Mouse (Mus musculus): ENCODE data around the gene Metap1d. TPM values are rescaled to one million over a fixed set of nuclear protein-coding genes. Genes with fewer than 3 reads are reported as not detected.

The Metap1d gene
- polyA plus RNA-seq, 1 experiment: not detected

- no peak overlapping the region for H3K27ac ChIP-seq (ENCODE audit: insufficient read depth, low read depth, low read length)
- no peak for TF ChIP-seq POLR2A (IDR thresholded peaks at IDR 0.05; ENCODE audit: insufficient read depth, low read depth, low read length)
- TF ChIP-seq CTCF (IDR thresholded peaks at IDR 0.05; ENCODE audit: insufficient read depth, low read depth, low read length): no peak
- WGBS: 88% methylated on average over 3 of the region's 3 CpGs
- H3K4me1 ChIP-seq (ENCODE audit: control insufficient read depth, insufficient read depth, low read length): peaks cover 4% of the 10 kb centered on the region; the same call in 1 of the 2 replicates
- no peak overlapping the region for H3K4me3 ChIP-seq (ENCODE audit: insufficient read depth, low read depth, low read length)
Observed at GRCm38 (mm10) chr2:71462553-71462952, 9.5 kb downstream of the Metap1d start.

- H3K4me3 ChIP-seq (ENCODE audit: insufficient read depth, low read depth, low read length): no peak overlapping the region
- TF ChIP-seq CTCF (IDR thresholded peaks at IDR 0.05; ENCODE audit: insufficient read depth, low read depth, low read length) (no peak), POLR2A (IDR thresholded peaks at IDR 0.05; ENCODE audit: insufficient read depth, low read depth, low read length) (no peak)
- no peak overlapping the region for H3K27ac ChIP-seq (ENCODE audit: insufficient read depth, low read depth, low read length)
- H3K4me1 ChIP-seq (ENCODE audit: control insufficient read depth, insufficient read depth, low read length): peaks cover 4% of the 10 kb centered on the region; the same call in 1 of the 2 replicates
- 56% methylated on average over 5 of the region's 6 CpGs for WGBS
Observed at GRCm38 (mm10) chr2:71466103-71466502, 13.0 kb downstream of the Metap1d start.

- Histone ChIP-seq H3K4me1 (ENCODE audit: control insufficient read depth, insufficient read depth, low read length) (peaks cover 4% of the 10 kb centered on the region; the same call in 1 of the 2 replicates), H3K27ac (ENCODE audit: insufficient read depth, low read depth, low read length) (no peak overlapping the region), H3K4me3 (ENCODE audit: insufficient read depth, low read depth, low read length) (no peak overlapping the region)
- WGBS: 69% methylated on average over 11 of the region's 11 CpGs
- TF ChIP-seq POLR2A (IDR thresholded peaks at IDR 0.05; ENCODE audit: insufficient read depth, low read depth, low read length) (no peak), CTCF (IDR thresholded peaks at IDR 0.05; ENCODE audit: insufficient read depth, low read depth, low read length) (no peak)
Observed at GRCm38 (mm10) chr2:71466861-71467450, 13.9 kb downstream of the Metap1d start.

GRCm38 (mm10) chr2:71471094-71471493 is 18.0 kb downstream of the Metap1d start:
- TF ChIP-seq CTCF (IDR thresholded peaks at IDR 0.05; ENCODE audit: insufficient read depth, low read depth, low read length) (no peak), POLR2A (IDR thresholded peaks at IDR 0.05; ENCODE audit: insufficient read depth, low read depth, low read length) (no peak)
- Histone ChIP-seq H3K4me1 (ENCODE audit: control insufficient read depth, insufficient read depth, low read length) (peaks cover 9% of the 10 kb centered on the region), H3K27ac (ENCODE audit: insufficient read depth, low read depth, low read length) (no peak overlapping the region), H3K4me3 (ENCODE audit: insufficient read depth, low read depth, low read length) (no peak overlapping the region)
- WGBS: 94% methylated on average over 6 of the region's 6 CpGs

GRCm38 (mm10) chr2:71473830-71474229 is 20.8 kb downstream of the Metap1d start:
- Histone ChIP-seq H3K4me3 (ENCODE audit: insufficient read depth, low read depth, low read length) (no peak overlapping the region), H3K4me1 (ENCODE audit: control insufficient read depth, insufficient read depth, low read length) (peaks cover 8% of the 10 kb centered on the region), H3K27ac (ENCODE audit: insufficient read depth, low read depth, low read length) (no peak overlapping the region)
- TF ChIP-seq POLR2A (IDR thresholded peaks at IDR 0.05; ENCODE audit: insufficient read depth, low read depth, low read length): no peak
- no peak for TF ChIP-seq CTCF (IDR thresholded peaks at IDR 0.05; ENCODE audit: insufficient read depth, low read depth, low read length)
- 79% methylated on average over 7 of the region's 7 CpGs for WGBS

GRCm38 (mm10) chr2:71474345-71474744 is 21.3 kb downstream of the Metap1d start:
- TF ChIP-seq POLR2A (IDR thresholded peaks at IDR 0.05; ENCODE audit: insufficient read depth, low read depth, low read length) (no peak), CTCF (IDR thresholded peaks at IDR 0.05; ENCODE audit: insufficient read depth, low read depth, low read length) (no peak)
- peaks cover 8% of the 10 kb centered on the region for H3K4me1 ChIP-seq (ENCODE audit: control insufficient read depth, insufficient read depth, low read length)
- 23% methylated on average over 7 of the region's 7 CpGs for WGBS

GRCm38 (mm10) chr2:71475311-71475710 is 22.2 kb downstream of the Metap1d start:
- H3K4me1 ChIP-seq (ENCODE audit: control insufficient read depth, insufficient read depth, low read length): peaks cover 10% of the 10 kb centered on the region
- 43% methylated on average over 10 of the region's 10 CpGs for WGBS
- H3K27ac ChIP-seq (ENCODE audit: insufficient read depth, low read depth, low read length): peak overlapping the region; percentile 67
- H3K4me3 ChIP-seq (ENCODE audit: insufficient read depth, low read depth, low read length): no peak overlapping the region
- TF ChIP-seq CTCF (IDR thresholded peaks at IDR 0.05; ENCODE audit: insufficient read depth, low read depth, low read length) (no peak), POLR2A (IDR thresholded peaks at IDR 0.05; ENCODE audit: insufficient read depth, low read depth, low read length) (no peak)

More at GRCm38 (mm10) chr2:71474345-71474744, 21.3 kb downstream of the Metap1d start:
- peak overlapping the region; percentile 70 for H3K27ac ChIP-seq (ENCODE audit: insufficient read depth, low read depth, low read length)
- no peak overlapping the region for H3K4me3 ChIP-seq (ENCODE audit: insufficient read depth, low read depth, low read length)

- no peak for TF ChIP-seq CTCF (IDR thresholded peaks at IDR 0.05; ENCODE audit: insufficient read depth, low read depth, low read length)
- no peak for TF ChIP-seq POLR2A (IDR thresholded peaks at IDR 0.05; ENCODE audit: insufficient read depth, low read depth, low read length)
- peaks cover 10% of the 10 kb centered on the region for H3K4me1 ChIP-seq (ENCODE audit: control insufficient read depth, insufficient read depth, low read length)
- 69% methylated on average over 4 of the region's 4 CpGs for WGBS
- H3K4me3 ChIP-seq (ENCODE audit: insufficient read depth, low read depth, low read length): no peak overlapping the region
- peak overlapping the region; percentile 67; the same call in 1 of the 2 replicates for H3K27ac ChIP-seq (ENCODE audit: insufficient read depth, low read depth, low read length)
Observed at GRCm38 (mm10) chr2:71475760-71476159, 22.7 kb downstream of the Metap1d start.

GRCm38 (mm10) chr2:71477787-71478186 is 24.7 kb downstream of the Metap1d start:
- TF ChIP-seq CTCF (IDR thresholded peaks at IDR 0.05; ENCODE audit: insufficient read depth, low read depth, low read length) (no peak), POLR2A (IDR thresholded peaks at IDR 0.05; ENCODE audit: insufficient read depth, low read depth, low read length) (no peak)
- Histone ChIP-seq H3K27ac (ENCODE audit: insufficient read depth, low read depth, low read length) (no peak overlapping the region), H3K4me3 (ENCODE audit: insufficient read depth, low read depth, low read length) (no peak overlapping the region), H3K4me1 (ENCODE audit: control insufficient read depth, insufficient read depth, low read length) (peaks cover 10% of the 10 kb centered on the region)

Measured in olfactory bulb, adult 2 months (tissue).